Mouse (Mus musculus) forebrain, embryonic 10.5 days (tissue): ENCODE measurements around the gene C330007P06Rik. TPM values are rescaled to one million over a fixed set of nuclear protein-coding genes. Genes with fewer than 3 reads are reported as not detected.
A peak's percentile ranks its signal among the peaks of the same experiment; 100 is the strongest.
"Not testable (repeated sequence)": the region's sequence is repeated elsewhere in the genome, so short reads cannot be mapped to it uniquely, and the experiment has no call there.

Experiments used
- DNase-seq: peaks from one replicate; pipeline ENCODE4 v3.0.0-alpha.2; 2017; ENCODE audit warnings: low spot score; ENCODE audit errors: extremely low spot score
- H3K27ac ChIP-seq: fragments of 300-500 bp; sonication (generic); 2 replicates; pipeline ENCODE4 v1.5.1; 2016; ENCODE audit warnings: mild to moderate bottlenecking
- H3K27me3 ChIP-seq: fragments of 300-500 bp; sonication (generic); 2 replicates; pipeline ENCODE4 v1.6.1; 2016; ENCODE audit warnings: mild to moderate bottlenecking; ENCODE audit not compliant: poor library complexity, severe bottlenecking
- H3K36me3 ChIP-seq: fragments of 300-500 bp; sonication (generic); replicated peaks from 2 replicates; pipeline ENCODE4 v1.6.1; 2016; ENCODE audit warnings: mild to moderate bottlenecking, moderate library complexity
- H3K4me1 ChIP-seq: fragments of 300-500 bp; sonication (generic); 2 replicates; pipeline ENCODE4 v1.6.1; 2016
- H3K4me3 ChIP-seq: fragments of 300-500 bp; sonication (generic); 2 replicates; pipeline ENCODE4 v1.5.1; 2016; ENCODE audit warnings: mild to moderate bottlenecking, moderate library complexity
- H3K9me3 ChIP-seq: fragments of 300-500 bp; sonication (generic); 2 replicates; pipeline ENCODE4 v1.6.1; 2016; ENCODE audit warnings: mild to moderate bottlenecking, moderate library complexity
- WGBS: fragments of 180-500 bp; shearing (Covaris S2); methylation state at CpG from one replicate; pipeline ENCODE4 v1.1.7; 2016; 5-methylcytosine and 5-hydroxymethylcytosine counted together
- polyA plus RNA-seq: library from polyadenylated mRNA; unstranded; fragments of >200 nt; fragmentation: Nextera tagmentation; extraction: Ambion mirVana; gene quantifications from 2 replicates; pipeline ENCODE4 v1.2.1, GENCODE M21; 2016

Gene C330007P06Rik
- polyA plus RNA-seq, result 32.7 and 33.0 TPM in 2 replicates

DNA sequence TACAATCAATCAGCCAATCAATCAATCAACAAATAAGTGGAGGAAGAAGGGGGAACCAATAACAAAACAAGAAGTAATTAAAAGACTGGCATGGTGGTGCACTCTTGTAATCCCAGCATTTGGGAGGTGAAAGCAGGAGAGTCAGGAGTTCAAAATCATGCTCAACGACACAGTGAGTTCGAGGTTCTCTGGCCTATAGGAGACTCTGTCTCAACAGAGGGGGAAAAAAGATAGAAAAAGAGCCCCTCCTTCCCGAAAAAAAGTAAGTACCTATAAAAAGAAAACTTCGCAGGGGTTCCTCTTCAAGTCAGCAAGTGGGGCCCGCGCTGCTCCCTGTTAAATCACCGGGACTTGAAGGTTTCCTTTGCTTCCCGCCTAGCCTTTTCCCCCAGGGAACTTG, at the start of gene C330007P06Rik, which contains the start of gene Ube2a:
Gene C330007P06Rik (minus strand): TSS at position 347 of the 400 bp plus-strand sequence.
Gene Ube2a (plus strand): TSS at position 136 of the 400 bp plus-strand sequence.
- Histone ChIP-seq H3K4me3 (peak within 1 kb of the TSS; percentile 73), H3K27ac (peak within 1 kb of the TSS; percentile 88), H3K27me3 (no peaks in the 10 kb centered on the region), H3K36me3 (peaks cover 12% of the 10 kb centered on the region; the same call in 1 of the 2 replicates), H3K4me1 (peaks cover 9% of the 10 kb centered on the region), H3K9me3 (peaks cover 6% of the 10 kb centered on the region; the same call in 1 of the 2 replicates)
- 26% methylated on average over 8 of the region's 8 CpGs for WGBS
- no peak for DNase-seq

DNA sequence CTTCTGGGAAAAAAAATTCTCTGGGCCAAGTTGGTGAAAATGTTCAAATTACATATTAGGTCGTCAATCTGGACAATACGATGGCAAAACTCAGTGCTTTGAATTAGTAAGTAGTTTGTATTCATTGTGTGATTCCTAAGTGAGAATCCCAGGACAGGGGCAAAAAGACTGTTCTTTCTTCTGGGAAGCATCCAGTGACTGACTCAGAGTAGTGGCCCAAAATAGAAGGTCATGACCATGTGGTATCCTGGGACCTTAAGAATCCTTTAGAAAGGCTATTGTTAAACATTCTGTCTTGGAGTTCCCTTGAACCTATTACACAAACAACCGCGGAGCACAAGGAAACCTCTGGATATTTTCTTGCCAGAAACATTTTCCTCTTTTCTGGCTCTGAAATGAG, 47.4 kb upstream of the C330007P06Rik start:
- 86% methylated on average over 4 of the region's 4 CpGs for WGBS
- Histone ChIP-seq H3K4me1 (no peaks in the 10 kb centered on the region), H3K9me3 (no peaks in the 10 kb centered on the region), H3K27me3 (no peaks in the 10 kb centered on the region), H3K27ac (no peak overlapping the region), H3K36me3 (peaks cover 7% of the 10 kb centered on the region; the same call in 1 of the 2 replicates), H3K4me3 (no peak overlapping the region)
- DNase-seq, result no peak

DNA sequence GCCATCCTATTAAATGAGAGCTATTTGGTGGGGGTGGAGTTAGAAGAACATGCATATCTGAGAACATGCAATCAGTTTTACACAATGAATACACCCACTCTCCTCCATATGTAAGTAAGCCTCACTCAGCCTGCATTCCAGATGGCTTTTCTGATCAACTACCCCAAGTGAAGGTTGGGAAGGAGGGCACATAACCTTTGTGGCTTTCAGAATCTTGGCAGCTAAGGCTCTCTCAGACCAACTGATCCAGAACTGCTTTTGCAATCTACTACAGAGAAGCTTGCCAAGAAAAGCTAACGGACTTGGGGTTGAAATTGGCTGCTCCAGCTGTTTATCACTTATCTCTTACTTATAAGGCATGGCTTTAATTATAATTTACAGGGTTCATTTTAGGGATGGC, 43.8 kb upstream of the C330007P06Rik start:
- Histone ChIP-seq H3K4me1 (no peaks in the 10 kb centered on the region), H3K27ac (no peak overlapping the region), H3K9me3 (no peaks in the 10 kb centered on the region), H3K4me3 (no peak overlapping the region), H3K36me3 (peaks cover 5% of the 10 kb centered on the region; the same call in 1 of the 2 replicates), H3K27me3 (no peaks in the 10 kb centered on the region)
- WGBS, result 86% methylated on average over 1 of the region's 1 CpGs
- no peak for DNase-seq

DNA sequence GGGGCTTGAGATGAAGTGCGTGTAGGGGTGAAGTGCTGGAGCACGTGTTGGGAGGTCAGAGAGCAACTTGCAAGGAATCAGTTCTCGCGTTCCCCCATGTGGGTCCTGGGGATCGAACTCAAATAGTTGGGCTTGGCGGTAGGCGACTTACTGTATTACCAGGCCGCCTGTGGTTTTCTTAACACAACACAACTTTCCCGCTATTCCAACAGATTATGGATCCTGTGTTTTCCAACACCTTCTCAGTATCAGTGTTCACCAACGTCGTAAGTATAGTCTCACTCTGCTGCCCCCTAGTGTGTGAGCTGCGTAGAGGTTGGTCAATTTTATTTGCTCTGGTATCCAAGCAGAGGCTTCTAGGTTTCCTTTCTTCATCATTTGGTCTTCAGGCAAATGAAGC, 37.4 kb upstream of the C330007P06Rik start:
- H3K27me3 ChIP-seq, result no peaks in the 10 kb centered on the region
- WGBS, result 51% methylated on average over 12 of the region's 12 CpGs
- no peak overlapping the region for H3K27ac ChIP-seq
- peak; percentile 16 for DNase-seq
- no peaks in the 10 kb centered on the region for H3K4me1 ChIP-seq
- H3K36me3 ChIP-seq, result no peaks in the 10 kb centered on the region
- no peaks in the 10 kb centered on the region for H3K9me3 ChIP-seq
- no peak overlapping the region for H3K4me3 ChIP-seq

DNA sequence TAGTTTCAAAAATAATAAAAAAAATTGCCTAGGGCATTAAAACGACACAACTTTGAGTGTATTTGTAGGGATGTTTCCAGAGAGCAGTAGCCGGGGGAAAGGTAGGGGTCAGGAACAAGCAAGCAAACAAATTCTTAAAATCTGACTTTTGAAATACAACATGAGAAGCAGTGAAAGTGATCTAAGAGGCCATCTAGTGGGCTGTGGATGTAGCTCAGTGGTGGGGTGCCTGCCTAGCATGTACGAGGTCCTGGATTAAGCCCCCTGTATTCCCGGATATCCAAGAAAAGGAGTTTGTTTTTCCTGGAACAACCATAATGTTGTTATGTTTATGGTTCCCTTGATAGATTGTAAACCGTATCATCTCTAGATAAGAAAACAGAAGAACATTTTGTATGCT, 32.6 kb upstream of the C330007P06Rik start:
- DNase-seq, result no peak
- no peaks in the 10 kb centered on the region for H3K9me3 ChIP-seq
- no peaks in the 10 kb centered on the region for H3K27me3 ChIP-seq
- no peak overlapping the region for H3K27ac ChIP-seq
- no peaks in the 10 kb centered on the region for H3K36me3 ChIP-seq
- no peak overlapping the region for H3K4me3 ChIP-seq
- WGBS, result 43% methylated on average over 5 of the region's 5 CpGs
- H3K4me1 ChIP-seq, result peaks cover 9% of the 10 kb centered on the region; the same call in 1 of the 2 replicates

DNA sequence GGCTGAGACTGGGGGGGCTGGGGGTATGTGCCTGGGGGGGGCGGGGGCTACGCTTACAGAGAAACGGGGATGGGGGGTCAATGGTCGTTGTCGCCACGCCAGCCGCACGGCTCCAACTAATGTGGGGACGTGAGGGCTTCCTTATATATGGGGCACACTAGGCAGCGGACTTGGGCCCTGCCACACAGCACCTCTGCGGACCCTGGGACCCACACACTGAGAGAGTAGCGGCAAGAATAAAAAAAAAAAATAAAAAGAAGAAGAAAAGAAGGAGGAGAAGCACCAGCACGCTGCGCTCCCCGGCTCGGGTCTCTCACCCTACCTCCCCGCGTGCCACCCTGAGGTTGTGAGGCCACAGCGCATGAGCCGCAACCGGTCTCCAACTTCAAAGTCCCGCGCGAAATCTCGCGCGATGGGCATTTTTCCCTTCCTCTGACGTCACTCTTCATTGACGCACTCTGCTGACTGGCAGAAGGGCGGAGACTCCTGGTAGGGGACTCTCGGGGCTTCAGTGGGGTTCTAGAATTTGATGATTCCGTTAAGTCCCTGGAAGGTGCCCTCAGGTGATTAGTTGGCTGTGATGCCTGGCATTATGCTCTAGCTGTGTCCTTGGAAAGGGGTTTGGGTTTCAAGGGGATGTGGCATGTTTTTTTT, 29.3 kb upstream of the C330007P06Rik start:
- Histone ChIP-seq H3K4me3 (peak overlapping the region; percentile 69), H3K27me3 (no peaks in the 10 kb centered on the region), H3K27ac (peak overlapping the region; percentile 88), H3K4me1 (peaks cover 10% of the 10 kb centered on the region; the same call in 1 of the 2 replicates), H3K9me3 (no peaks in the 10 kb centered on the region), H3K36me3 (no peaks in the 10 kb centered on the region)
- DNase-seq, result peak; percentile 87
- whole genome bisulfite sequencing, result 21% methylated on average over 31 of the region's 32 CpGs

DNA sequence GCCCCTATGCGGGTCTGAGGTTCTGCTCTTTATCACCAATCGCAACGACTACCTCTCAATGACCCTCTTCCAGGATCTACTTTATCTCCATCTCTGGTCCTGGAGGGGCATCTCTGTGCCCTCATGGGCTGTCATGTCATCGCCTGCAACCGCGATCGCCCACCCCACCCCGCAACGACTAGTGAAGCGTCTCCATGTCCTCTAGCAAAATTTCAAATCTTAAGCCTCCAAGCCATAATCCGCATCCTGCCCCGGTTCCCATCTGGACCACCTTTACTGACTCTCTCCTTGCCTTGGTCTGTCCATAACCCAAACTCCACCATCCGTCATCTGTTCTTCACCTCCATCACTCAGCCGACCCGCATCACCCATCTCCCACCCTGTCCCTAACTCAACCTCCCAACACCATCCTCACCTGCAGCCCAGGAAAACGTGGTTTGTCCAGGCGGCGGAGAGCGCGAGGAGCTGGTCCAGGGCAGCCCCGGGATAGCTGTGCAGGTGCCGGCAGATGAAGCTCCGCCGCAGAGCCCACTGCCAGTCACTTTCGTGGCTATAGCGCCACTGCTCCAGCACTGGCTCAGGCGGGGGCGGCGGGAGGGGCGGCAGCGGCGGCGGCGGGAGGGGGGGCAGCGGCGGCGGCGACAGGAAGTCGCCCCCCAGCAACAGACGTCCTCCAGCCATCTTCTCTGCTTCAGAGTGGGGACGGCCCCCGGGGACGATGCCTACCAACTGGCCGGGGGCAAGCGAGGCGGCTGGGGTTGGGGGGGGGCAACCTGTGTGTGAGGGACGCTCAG, 28.6 kb upstream of the C330007P06Rik start, which contains the start of gene Nkrf:
Gene Nkrf (minus strand): TSS at position 579 of the 794 bp plus-strand sequence.
- Histone ChIP-seq H3K9me3 (no peaks in the 10 kb centered on the region), H3K36me3 (no peaks in the 10 kb centered on the region), H3K27ac (peak within 1 kb of the TSS; percentile 88), H3K4me1 (peaks cover 10% of the 10 kb centered on the region; the same call in 1 of the 2 replicates), H3K27me3 (no peaks in the 10 kb centered on the region), H3K4me3 (peak within 1 kb of the TSS; percentile 69)
- WGBS, result 16% methylated on average over 40 of the region's 47 CpGs
- peak; percentile 33 for DNase-seq

DNA sequence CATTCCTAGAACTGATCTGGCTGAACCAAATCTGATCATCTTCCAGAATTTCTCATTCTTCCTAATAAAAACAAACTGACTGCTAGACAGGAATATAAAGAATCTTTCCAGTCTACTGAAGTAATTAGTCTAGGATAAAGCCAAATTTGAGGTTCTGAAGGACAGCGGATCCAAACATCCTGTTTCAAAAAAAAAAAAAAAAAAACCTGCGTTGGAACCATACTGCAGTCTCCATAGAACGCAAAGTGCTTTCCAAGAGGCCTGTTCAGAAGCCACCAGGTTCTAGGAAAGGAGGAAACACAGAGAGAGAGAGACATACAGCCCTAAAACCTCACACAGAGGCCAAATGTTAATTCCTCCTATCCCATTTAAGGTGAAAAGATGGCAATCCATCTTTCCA, 27.7 kb upstream of the C330007P06Rik start:
- H3K27me3 ChIP-seq, result no peaks in the 10 kb centered on the region
- no peaks in the 10 kb centered on the region for H3K9me3 ChIP-seq
- H3K4me1 ChIP-seq, result peaks cover 10% of the 10 kb centered on the region; the same call in 1 of the 2 replicates
- 29% methylated on average over 3 of the region's 3 CpGs for WGBS
- H3K36me3 ChIP-seq, result no peaks in the 10 kb centered on the region
- DNase-seq, result no peak
- peak overlapping the region; percentile 88; the same call in 1 of the 2 replicates for H3K27ac ChIP-seq
- H3K4me3 ChIP-seq, result peak overlapping the region; percentile 69

DNA sequence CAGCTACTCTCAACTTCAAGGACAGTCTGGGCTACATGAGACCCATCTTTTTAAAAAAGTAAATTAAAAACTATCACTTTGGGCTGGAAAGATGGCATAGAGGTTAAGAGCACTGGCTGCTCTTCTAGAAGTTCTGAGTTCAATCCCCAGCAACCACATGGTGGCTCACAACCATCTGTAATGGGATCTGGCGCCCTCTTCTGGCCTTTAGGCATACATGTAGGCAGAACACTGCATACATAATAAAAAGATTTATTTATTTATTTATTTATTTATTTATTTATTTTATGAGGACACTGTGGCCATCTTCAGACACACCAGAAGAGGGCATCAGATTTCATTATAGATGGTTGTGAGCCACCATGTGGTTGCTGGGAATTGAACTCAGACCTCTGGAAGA, 25.0 kb upstream of the C330007P06Rik start:
- WGBS, result 21% methylated on average over 1 of the region's 1 CpGs
- H3K27me3 ChIP-seq, H3K36me3 ChIP-seq, H3K9me3 ChIP-seq, H3K4me3 ChIP-seq, DNase-seq, H3K4me1 ChIP-seq, H3K27ac ChIP-seq: not testable (repeated sequence)

DNA sequence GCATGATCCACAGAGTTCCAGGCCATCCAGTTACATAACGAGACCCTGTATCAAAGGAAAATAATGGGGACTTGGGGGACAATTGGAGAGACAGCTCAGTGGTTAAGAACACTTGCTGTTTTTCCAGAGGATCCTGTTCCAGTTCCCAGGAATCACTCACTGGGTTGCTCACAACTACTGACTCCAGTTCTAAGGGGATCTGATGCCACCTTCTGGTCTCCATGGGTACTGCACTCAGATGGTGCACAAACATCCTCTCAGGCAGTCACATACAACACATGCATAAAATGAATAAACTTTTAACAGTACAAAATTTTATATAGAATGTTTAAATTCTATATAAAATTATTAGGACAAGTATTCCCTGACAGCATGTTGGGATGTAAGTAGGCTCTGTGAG, 10.8 kb upstream of the C330007P06Rik start:
- WGBS, result 96% methylated on average over 1 of the region's 1 CpGs
- no peaks in the 10 kb centered on the region for H3K4me1 ChIP-seq
- DNase-seq, result no peak

DNA sequence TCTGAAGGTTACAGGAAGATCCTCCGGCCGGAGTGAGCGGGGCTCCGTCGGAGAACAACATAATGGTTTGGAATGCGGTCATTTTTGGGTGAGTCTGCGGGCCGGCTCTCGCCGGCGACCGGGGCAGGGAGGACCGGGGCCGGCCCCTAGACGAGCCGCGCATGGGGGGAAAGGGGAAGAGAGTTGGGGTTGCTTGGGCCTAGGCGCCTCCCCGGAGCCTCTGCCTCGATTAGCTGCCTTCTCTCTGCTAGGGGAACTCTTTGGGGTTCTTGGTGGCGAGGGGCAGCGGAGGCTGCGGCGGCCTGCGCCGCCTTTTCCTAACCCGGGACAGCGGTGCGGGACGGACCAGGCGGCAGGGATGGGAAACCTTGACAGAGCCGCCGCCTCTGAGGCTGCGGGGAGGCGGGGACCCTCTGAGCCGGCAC, 805 bp upstream of the C330007P06Rik start:
- H3K9me3 ChIP-seq, result peaks cover 6% of the 10 kb centered on the region; the same call in 1 of the 2 replicates
- DNase-seq, result peak; percentile 24
- H3K27ac ChIP-seq, result peak overlapping the region; percentile 88
- H3K36me3 ChIP-seq, result peaks cover 12% of the 10 kb centered on the region; the same call in 1 of the 2 replicates
- peaks cover 9% of the 10 kb centered on the region for H3K4me1 ChIP-seq
- WGBS, result 21% methylated on average over 31 of the region's 36 CpGs
- no peaks in the 10 kb centered on the region for H3K27me3 ChIP-seq
- peak overlapping the region; percentile 73 for H3K4me3 ChIP-seq

More for the DNA sequence above, 10.8 kb upstream of the C330007P06Rik start:
- Histone ChIP-seq H3K9me3 (peaks cover 3% of the 10 kb centered on the region; the same call in 1 of the 2 replicates), H3K36me3 (peaks cover 57% of the 10 kb centered on the region), H3K27ac (no peak overlapping the region), H3K27me3 (no peaks in the 10 kb centered on the region), H3K4me3 (no peak overlapping the region)

DNA sequence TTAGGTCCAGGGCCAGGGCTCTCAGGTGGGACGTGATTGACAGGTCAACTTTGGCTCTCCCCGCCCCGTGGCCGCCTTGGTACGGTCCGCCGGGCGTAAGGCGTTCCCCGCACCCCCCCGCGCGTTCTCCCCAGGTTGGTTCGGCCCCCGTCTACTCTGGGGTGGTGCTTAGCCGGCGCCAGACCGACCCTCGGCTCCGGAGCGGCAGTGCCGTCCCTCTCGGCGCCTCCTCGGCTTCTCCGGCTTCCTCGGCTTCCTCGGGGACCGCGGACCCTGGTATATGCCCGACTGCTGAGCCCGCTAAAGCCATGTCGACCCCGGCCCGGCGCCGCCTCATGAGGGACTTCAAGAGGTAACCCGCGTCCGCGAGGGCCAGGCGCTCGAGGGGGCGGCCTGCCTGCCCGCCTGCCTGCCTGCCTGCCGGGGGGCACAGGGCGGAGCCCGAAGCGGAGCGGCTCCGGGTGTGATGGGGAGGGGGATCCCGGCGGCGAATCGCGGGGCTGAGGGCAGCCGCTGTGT, 326 bp upstream of the C330007P06Rik start:
- 14% methylated on average over 57 of the region's 57 CpGs for WGBS
- peak overlapping the region; percentile 88 for H3K27ac ChIP-seq

More for the DNA sequence above, 326 bp upstream of the C330007P06Rik start:
- H3K27me3 ChIP-seq, result no peaks in the 10 kb centered on the region
- DNase-seq, result peak; percentile 83
- H3K4me1 ChIP-seq, result peaks cover 9% of the 10 kb centered on the region
- H3K36me3 ChIP-seq, result peaks cover 12% of the 10 kb centered on the region; the same call in 1 of the 2 replicates
- peak overlapping the region; percentile 73 for H3K4me3 ChIP-seq
- H3K9me3 ChIP-seq, result peaks cover 6% of the 10 kb centered on the region; the same call in 1 of the 2 replicates
